Mouse (Mus musculus) megakaryocyte, embryonic 14.5 days (primary cell): ENCODE data around the gene Nosip.

Experiments
- FLI1 ChIP-seq: IDR thresholded peaks from 2 replicates; pipeline ENCODE4 v1.6.1; 2012; ENCODE audit warnings: low read length, inconsistent platforms, mixed read lengths
- GATA1 ChIP-seq: IDR thresholded peaks from 3 replicates; pipeline ENCODE4 v1.6.1; 2012; ENCODE audit warnings: mixed read lengths, low read length, inconsistent platforms, borderline replicate concordance

DNA sequence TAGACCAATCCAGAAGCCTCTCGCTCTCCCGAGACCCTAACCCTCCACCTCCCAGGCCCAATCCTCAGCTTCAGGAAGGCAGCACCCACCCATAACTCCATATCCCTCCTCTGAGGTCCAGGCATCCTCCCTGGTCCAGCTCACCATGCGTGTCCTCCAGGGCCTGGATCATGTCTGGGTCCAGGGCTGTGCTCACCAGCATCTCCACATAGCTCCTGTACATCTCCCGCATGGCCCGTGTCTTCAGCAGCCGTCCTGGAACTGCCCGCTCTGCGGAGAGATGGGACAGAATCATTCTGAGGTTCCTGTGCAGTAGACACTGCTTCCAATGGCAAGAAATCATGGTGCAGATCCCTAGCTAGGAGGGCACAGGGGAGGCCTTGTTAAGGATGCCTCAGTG is 31.4 kb upstream of the Nosip start:
- TF ChIP-seq GATA1 (no peak), FLI1 (no peak)
